Mouse (Mus musculus) small intestine, adult 2 months (tissue): Measurements from ENCODE around the gene Ism2.

ENCODE experiments used
- CTCF ChIP-seq: fragments of 200-500 bp; IDR thresholded peaks from 2 replicates; pipeline ENCODE4 v1.5.1; 2012; ENCODE audit warnings: low read depth, mild to moderate bottlenecking, control low read depth, inconsistent platforms, low read length, moderate library complexity, mixed read lengths; ENCODE audit not compliant: insufficient replicate concordance, insufficient read length; ENCODE audit errors: extremely low read depth
- POLR2A ChIP-seq: fragments of 200-500 bp; IDR thresholded peaks from 2 replicates; pipeline ENCODE4 v1.6.1; 2012; ENCODE audit warnings: low read depth, mild to moderate bottlenecking, control low read depth, inconsistent platforms, low read length, moderate library complexity

GRCm38 (mm10) chr12:87299037-87299656, 358 bp downstream of the Ism2 start:
- TF ChIP-seq CTCF (no peak), POLR2A (no peak)
